Mouse (Mus musculus): ENCODE measurements around the gene Ofcc1. TPM values are rescaled to one million over a fixed set of nuclear protein-coding genes. Genes with fewer than 3 reads are reported as not detected.

Ofcc1 gene
- polyA plus RNA-seq, 1 experiment from 2014 or later = not detected

GRCm38 (mm10) chr13:40074850-40075416 is 286.3 kb downstream of the Ofcc1 start:
- H3K27me3 ChIP-seq = no peaks in the 10 kb centered on the region
- no peak overlapping the region for H3K27ac ChIP-seq (replicated peaks)
- H3K9ac ChIP-seq = no peak overlapping the region
- no peak overlapping the region for H3K4me2 ChIP-seq
- H3K4me3 ChIP-seq (replicated peaks) = no peak overlapping the region
- no peaks in the 10 kb centered on the region for H3K36me3 ChIP-seq (replicated peaks)
- H3K4me1 ChIP-seq (replicated peaks) = no peaks in the 10 kb centered on the region
- no peak for ATAC-seq (ENCODE audit: insufficient read depth)
- no peaks in the 10 kb centered on the region for H3K9me3 ChIP-seq (replicated peaks)
- 42% methylated on average over 3 of the region's 3 CpGs for WGBS (ENCODE audit: insufficient replicate concordance)

GRCm38 (mm10) chr13:40070004-40070403 is 291.2 kb downstream of the Ofcc1 start:
- H3K4me2 ChIP-seq = no peak overlapping the region
- no peak overlapping the region for H3K27ac ChIP-seq (replicated peaks)
- no peak for ATAC-seq (ENCODE audit: insufficient read depth)
- WGBS (ENCODE audit: insufficient replicate concordance) = 78% methylated on average over 1 of the region's 1 CpGs
- H3K27me3 ChIP-seq = no peaks in the 10 kb centered on the region
- no peaks in the 10 kb centered on the region for H3K4me1 ChIP-seq (replicated peaks)
- H3K9me3 ChIP-seq (replicated peaks) = no peaks in the 10 kb centered on the region
- no peak overlapping the region for H3K9ac ChIP-seq
- no peak overlapping the region for H3K4me3 ChIP-seq (replicated peaks)
- H3K36me3 ChIP-seq (replicated peaks) = no peaks in the 10 kb centered on the region

- Histone ChIP-seq H3K36me3 (replicated peaks) (no peaks in the 10 kb centered on the region), H3K27ac (replicated peaks) (no peak overlapping the region), H3K4me1 (replicated peaks) (no peaks in the 10 kb centered on the region), H3K4me2 (no peak overlapping the region), H3K9me3 (replicated peaks) (no peaks in the 10 kb centered on the region), H3K27me3 (no peaks in the 10 kb centered on the region), H3K9ac (no peak overlapping the region), H3K4me3 (replicated peaks) (no peak overlapping the region)
- ATAC-seq (ENCODE audit: insufficient read depth) = no peak
- 67% methylated on average over 5 of the region's 5 CpGs for WGBS (ENCODE audit: insufficient replicate concordance)
Observed at GRCm38 (mm10) chr13:40061281-40061680, 300.0 kb downstream of the Ofcc1 start.

- Histone ChIP-seq H3K36me3 (replicated peaks) (no peaks in the 10 kb centered on the region), H3K27ac (replicated peaks) (no peak overlapping the region), H3K4me3 (replicated peaks) (no peak overlapping the region), H3K9ac (no peak overlapping the region), H3K4me1 (replicated peaks) (no peaks in the 10 kb centered on the region), H3K4me2 (no peak overlapping the region), H3K9me3 (replicated peaks) (no peaks in the 10 kb centered on the region), H3K27me3 (no peaks in the 10 kb centered on the region)
- WGBS (ENCODE audit: insufficient replicate concordance) = 57% methylated on average over 2 of the region's 2 CpGs
- no peak for ATAC-seq (ENCODE audit: insufficient read depth)
Observed at GRCm38 (mm10) chr13:40037881-40038280, 323.4 kb downstream of the Ofcc1 start.

- no peak overlapping the region for H3K9ac ChIP-seq
- WGBS (ENCODE audit: insufficient replicate concordance) = 65% methylated on average over 17 of the region's 17 CpGs
- H3K9me3 ChIP-seq (replicated peaks) = no peaks in the 10 kb centered on the region
- ATAC-seq (ENCODE audit: insufficient read depth) = no peak
- no peaks in the 10 kb centered on the region for H3K4me1 ChIP-seq (replicated peaks)
- H3K4me2 ChIP-seq = no peak overlapping the region
- no peak overlapping the region for H3K4me3 ChIP-seq (replicated peaks)
- H3K36me3 ChIP-seq (replicated peaks) = no peaks in the 10 kb centered on the region
- no peaks in the 10 kb centered on the region for H3K27me3 ChIP-seq
- H3K27ac ChIP-seq (replicated peaks) = no peak overlapping the region
Observed at GRCm38 (mm10) chr13:40036981-40037765, 324.1 kb downstream of the Ofcc1 start.

- Histone ChIP-seq H3K4me1 (replicated peaks) (no peaks in the 10 kb centered on the region), H3K4me2 (no peak overlapping the region), H3K9me3 (replicated peaks) (no peaks in the 10 kb centered on the region), H3K27ac (replicated peaks) (no peak overlapping the region), H3K27me3 (no peaks in the 10 kb centered on the region), H3K36me3 (replicated peaks) (no peaks in the 10 kb centered on the region), H3K4me3 (replicated peaks) (no peak overlapping the region), H3K9ac (no peak overlapping the region)
- WGBS (ENCODE audit: insufficient replicate concordance) = 67% methylated on average over 1 of the region's 1 CpGs
- no peak for ATAC-seq (ENCODE audit: insufficient read depth)
Observed at GRCm38 (mm10) chr13:40029426-40029825, 331.8 kb downstream of the Ofcc1 start.

- Histone ChIP-seq H3K27ac (replicated peaks) (no peak overlapping the region), H3K27me3 (no peaks in the 10 kb centered on the region), H3K4me2 (no peak overlapping the region), H3K9ac (no peak overlapping the region), H3K36me3 (replicated peaks) (no peaks in the 10 kb centered on the region), H3K9me3 (replicated peaks) (no peaks in the 10 kb centered on the region), H3K4me1 (replicated peaks) (no peaks in the 10 kb centered on the region), H3K4me3 (replicated peaks) (no peak overlapping the region)
- WGBS (ENCODE audit: insufficient replicate concordance) = 62% methylated on average over 4 of the region's 4 CpGs
- ATAC-seq (ENCODE audit: insufficient read depth) = no peak
Observed at GRCm38 (mm10) chr13:40028827-40029226, 332.4 kb downstream of the Ofcc1 start.

- 76% methylated on average over 4 of the region's 4 CpGs for WGBS (ENCODE audit: insufficient replicate concordance)
- no peak overlapping the region for H3K9ac ChIP-seq
- no peak overlapping the region for H3K4me2 ChIP-seq
- no peak overlapping the region for H3K4me3 ChIP-seq (replicated peaks)
- ATAC-seq (ENCODE audit: insufficient read depth) = no peak
- H3K4me1 ChIP-seq (replicated peaks) = no peaks in the 10 kb centered on the region
- H3K36me3 ChIP-seq (replicated peaks) = no peaks in the 10 kb centered on the region
- H3K27me3 ChIP-seq = no peaks in the 10 kb centered on the region
- no peak overlapping the region for H3K27ac ChIP-seq (replicated peaks)
- H3K9me3 ChIP-seq (replicated peaks) = no peaks in the 10 kb centered on the region
Observed at GRCm38 (mm10) chr13:40025816-40026215, 335.4 kb downstream of the Ofcc1 start.

- 67% methylated on average over 8 of the region's 8 CpGs for WGBS (ENCODE audit: insufficient replicate concordance)
Observed at GRCm38 (mm10) chr13:40023201-40023777, 338.0 kb downstream of the Ofcc1 start.

GRCm38 (mm10) chr13:40022609-40023008 is 338.6 kb downstream of the Ofcc1 start:
- ATAC-seq (ENCODE audit: insufficient read depth) = no peak
- Histone ChIP-seq H3K4me1 (replicated peaks) (no peaks in the 10 kb centered on the region), H3K27me3 (no peaks in the 10 kb centered on the region), H3K36me3 (replicated peaks) (no peaks in the 10 kb centered on the region), H3K4me3 (replicated peaks) (no peak overlapping the region), H3K9me3 (replicated peaks) (no peaks in the 10 kb centered on the region), H3K4me2 (no peak overlapping the region), H3K9ac (no peak overlapping the region), H3K27ac (replicated peaks) (no peak overlapping the region)
- 34% methylated on average over 1 of the region's 1 CpGs for WGBS (ENCODE audit: insufficient replicate concordance)

More at GRCm38 (mm10) chr13:40023201-40023777, 338.0 kb downstream of the Ofcc1 start:
- Histone ChIP-seq H3K4me3 (replicated peaks) (no peak overlapping the region), H3K27me3 (no peaks in the 10 kb centered on the region), H3K27ac (replicated peaks) (no peak overlapping the region), H3K36me3 (replicated peaks) (no peaks in the 10 kb centered on the region), H3K9me3 (replicated peaks) (no peaks in the 10 kb centered on the region), H3K9ac (no peak overlapping the region), H3K4me1 (replicated peaks) (no peaks in the 10 kb centered on the region), H3K4me2 (no peak overlapping the region)
- no peak for ATAC-seq (ENCODE audit: insufficient read depth)

GRCm38 (mm10) chr13:40000236-40000635 is 361.0 kb downstream of the Ofcc1 start:
- no peaks in the 10 kb centered on the region for H3K9me3 ChIP-seq (replicated peaks)
- WGBS (ENCODE audit: insufficient replicate concordance) = 68% methylated on average over 8 of the region's 8 CpGs
- no peaks in the 10 kb centered on the region for H3K27me3 ChIP-seq
- no peak overlapping the region for H3K4me2 ChIP-seq
- no peak overlapping the region for H3K4me3 ChIP-seq (replicated peaks)
- H3K27ac ChIP-seq (replicated peaks) = no peak overlapping the region
- H3K36me3 ChIP-seq (replicated peaks) = no peaks in the 10 kb centered on the region
- no peak overlapping the region for H3K9ac ChIP-seq
- H3K4me1 ChIP-seq (replicated peaks) = no peaks in the 10 kb centered on the region
- ATAC-seq (ENCODE audit: insufficient read depth) = no peak

Measured in liver, embryonic 15.5 days (tissue).